Mouse (Mus musculus) liver, postnatal 0 days (tissue): ENCODE results near the gene Ccdc6.

Experiments used
- CTCF ChIP-seq: sonication (generic); IDR thresholded peaks from 2 replicates; pipeline ENCODE4 v1.5.1; 2016; ENCODE audit warnings: antibody characterized with exemption, low read depth
- EP300 ChIP-seq: IDR thresholded peaks from 2 replicates; pipeline ENCODE4 v1.6.1; 2016; ENCODE audit warnings: antibody characterized with exemption, low read depth, mild to moderate bottlenecking

DNA sequence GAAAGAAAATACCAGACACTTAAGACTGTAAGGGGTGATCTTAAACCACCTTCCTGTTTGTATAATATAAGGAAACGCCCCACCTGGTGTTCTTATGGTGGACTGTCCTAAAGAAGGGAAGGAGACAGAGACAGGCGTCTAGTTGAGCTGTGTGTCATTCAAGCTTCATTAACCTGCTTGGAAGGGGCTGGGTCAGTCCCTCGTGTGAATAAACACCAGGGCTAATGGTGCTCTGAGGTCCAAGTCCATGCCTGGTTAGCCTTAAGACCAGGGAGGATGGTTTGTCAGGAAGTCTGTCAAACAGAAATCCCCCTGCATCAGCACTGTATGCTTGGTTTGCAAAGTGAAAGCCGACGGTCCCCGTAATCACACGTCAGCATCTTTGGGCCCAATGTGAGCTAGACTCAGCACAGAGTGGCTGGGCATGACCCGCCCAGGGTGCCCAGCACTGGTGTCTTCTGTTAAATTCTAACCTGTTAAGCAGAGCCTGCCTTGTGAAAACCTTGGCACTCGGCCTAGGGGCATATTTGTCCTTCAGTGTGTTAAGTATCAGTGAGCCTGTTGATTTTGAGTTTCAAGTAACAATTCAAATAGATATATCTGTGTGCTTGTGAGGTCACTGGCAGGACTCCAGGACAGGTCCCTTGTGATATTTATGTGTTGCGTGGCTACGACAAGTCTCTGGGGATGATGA, 84.5 kb downstream of the Ccdc6 start:
- TF ChIP-seq CTCF (no peak), EP300 (no peak)
